Mouse (Mus musculus) lung, adult 2 months (tissue): ENCODE measurements around the gene Ilf3.

ENCODE experiments used
- CTCF ChIP-seq: fragments of 200-500 bp; IDR thresholded peaks from 2 replicates; pipeline ENCODE4 v1.5.1; 2011; ENCODE audit warnings: mild to moderate bottlenecking, low read length, control low read depth; ENCODE audit not compliant: insufficient read depth
- POLR2A ChIP-seq: fragments of 200-500 bp; IDR thresholded peaks from 2 replicates; pipeline ENCODE4 v1.6.1; 2011; ENCODE audit warnings: low read depth, mild to moderate bottlenecking, control low read depth, low read length, borderline replicate concordance; ENCODE audit errors: extremely low read depth

DNA sequence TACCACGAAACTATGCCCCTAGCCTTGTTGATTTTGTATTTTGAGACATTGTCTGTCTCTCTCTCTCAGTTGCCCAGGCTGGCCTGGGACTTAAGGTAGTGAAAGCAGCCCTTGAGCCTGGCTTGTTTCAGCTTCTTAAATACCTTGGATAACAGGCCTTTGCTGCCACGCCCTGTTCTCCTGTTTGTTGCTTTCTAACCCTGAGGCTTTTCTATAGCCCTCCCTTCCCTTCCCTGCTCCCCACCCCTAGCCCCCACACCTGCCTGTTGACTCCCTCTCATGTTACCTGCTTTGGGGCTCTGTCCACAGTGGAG is 14.3 kb upstream of the Ilf3 start:
- TF ChIP-seq CTCF (no peak), POLR2A (no peak)
